Mouse (Mus musculus) kidney, embryonic 15.5 days (tissue): ENCODE results near the gene Plcd1. TPM values are rescaled to one million over a fixed set of nuclear protein-coding genes. Genes with fewer than 3 reads are reported as not detected.
A peak's percentile ranks its signal among the peaks of the same experiment; 100 is the strongest.

ENCODE experiments used
- ATAC-seq: fragments of 200-750 bp; cut with Nextera tagmentation; replicated peaks from 2 replicates; pipeline ENCODE4 v1.8.0; 2017; ENCODE audit warnings: moderate TSS enrichment; ENCODE audit not compliant: low FRiP score
- H3K27ac ChIP-seq: fragments of 300-500 bp; sonication (generic); 2 replicates; pipeline ENCODE4 v1.5.1; 2015; ENCODE audit warnings: mild to moderate bottlenecking, inconsistent platforms
- H3K27me3 ChIP-seq: fragments of 300-500 bp; sonication (generic); 2 replicates; pipeline ENCODE4 v1.6.1; 2015; ENCODE audit warnings: inconsistent platforms
- H3K36me3 ChIP-seq: fragments of 300-500 bp; sonication (generic); 2 replicates; pipeline ENCODE4 v1.6.1; 2015; ENCODE audit warnings: inconsistent platforms
- H3K4me1 ChIP-seq: fragments of 300-500 bp; sonication (generic); 2 replicates; pipeline ENCODE4 v1.6.1; 2015; ENCODE audit warnings: inconsistent platforms
- H3K4me2 ChIP-seq: fragments of 300-500 bp; sonication (generic); 2 replicates; pipeline ENCODE4 v1.6.1; 2015; ENCODE audit warnings: moderate library complexity, mild to moderate bottlenecking, inconsistent platforms
- H3K4me3 ChIP-seq: fragments of 300-500 bp; sonication (generic); replicated peaks from 2 replicates; pipeline ENCODE4 v1.5.1; 2015; ENCODE audit warnings: mild to moderate bottlenecking, inconsistent platforms
- H3K9ac ChIP-seq: fragments of 300-500 bp; sonication (generic); 2 replicates; pipeline ENCODE4 v1.6.1; 2015; ENCODE audit warnings: mild to moderate bottlenecking, inconsistent platforms
- H3K9me3 ChIP-seq: fragments of 300-500 bp; sonication (generic); replicated peaks from 2 replicates; pipeline ENCODE4 v1.6.1; 2016; ENCODE audit warnings: inconsistent platforms
- WGBS: fragments of 180-500 bp; shearing (Covaris S2); methylation state at CpG from one replicate; pipeline ENCODE4 v1.1.7; 2015; ENCODE audit warnings: mixed read lengths; 5-methylcytosine and 5-hydroxymethylcytosine counted together
- polyA plus RNA-seq: library from polyadenylated mRNA; unstranded; fragments of >200 nt; fragmentation: Nextera tagmentation; extraction: Ambion mirVana; gene quantifications from 2 replicates; pipeline ENCODE4 v1.2.1, GENCODE M21; 2015

The Plcd1 gene
- polyA plus RNA-seq, 1 experiment from 2014 or later: 20.1 TPM

DNA sequence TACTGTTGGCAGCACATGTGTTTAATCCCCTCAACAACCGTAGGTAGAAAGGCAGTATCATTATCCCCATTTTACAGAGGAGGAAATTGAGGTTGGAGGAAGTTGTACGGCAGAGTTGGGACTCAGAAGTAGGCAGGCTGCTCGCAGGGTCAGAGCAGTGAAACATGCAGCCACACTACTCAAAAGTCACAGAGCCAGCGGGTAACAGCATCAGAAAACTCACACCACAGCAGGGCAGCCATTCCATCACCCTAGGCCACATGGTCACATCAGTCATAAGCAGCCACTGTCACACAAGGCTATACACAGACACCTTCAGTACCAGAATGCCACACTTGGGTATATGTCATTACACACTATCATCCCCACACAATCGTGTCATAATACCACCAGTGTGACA is 6.0 kb downstream of the Plcd1 start:
- Histone ChIP-seq H3K27ac (peak overlapping the region; percentile 90; the same call in 1 of the 2 replicates), H3K9me3 (no peaks in the 10 kb centered on the region), H3K36me3 (no peaks in the 10 kb centered on the region), H3K27me3 (peaks cover 10% of the 10 kb centered on the region; the same call in 1 of the 2 replicates), H3K9ac (no peak overlapping the region), H3K4me1 (peaks cover 52% of the 10 kb centered on the region), H3K4me3 (peak overlapping the region; percentile 49; the same call in 1 of the 2 replicates), H3K4me2 (peak overlapping the region; percentile 65)
- 82% methylated on average over 5 of the region's 5 CpGs for WGBS
- no peak for ATAC-seq

DNA sequence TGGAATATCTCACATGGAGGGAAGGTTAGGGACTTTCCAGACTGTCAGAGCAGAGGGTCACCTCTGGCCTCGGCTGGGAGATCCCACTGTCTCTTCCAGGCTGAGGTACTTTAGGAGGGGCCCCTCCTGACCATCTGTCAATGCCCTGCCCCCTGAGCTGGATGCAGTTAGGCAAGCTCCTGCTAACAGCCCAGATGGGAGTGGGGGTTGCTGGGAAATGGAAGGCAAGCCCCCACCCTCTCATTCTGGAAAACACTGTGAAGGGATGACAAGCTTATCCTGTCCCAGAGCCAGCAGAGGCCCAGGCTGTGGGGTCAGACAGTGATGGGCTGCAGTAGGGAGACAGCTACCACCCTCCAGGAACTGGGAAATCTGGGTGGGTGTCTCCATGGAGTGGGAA is 6.9 kb downstream of the Plcd1 start:
- ATAC-seq: no peak

DNA sequence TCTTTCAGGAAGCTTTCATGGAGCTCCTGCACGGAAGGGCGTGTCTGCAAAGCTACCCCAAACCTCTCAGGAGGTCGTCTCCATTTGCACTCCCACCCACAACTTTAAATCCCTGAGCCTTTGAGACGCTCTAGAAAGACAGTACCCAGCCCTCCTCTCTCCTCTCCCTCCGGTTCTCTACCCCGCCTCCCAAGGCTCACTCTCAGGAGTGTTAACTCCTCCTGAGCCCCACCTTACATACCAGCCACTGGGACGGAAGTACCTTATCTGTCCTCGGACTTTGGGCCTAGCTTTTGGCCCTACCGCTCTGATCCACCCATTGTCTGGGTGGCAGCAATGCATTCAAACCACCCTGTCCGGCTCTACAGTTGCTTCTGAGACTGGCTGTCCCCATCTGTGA is 9.3 kb downstream of the Plcd1 start:
- ATAC-seq: no peak

More for the DNA sequence above, 6.9 kb downstream of the Plcd1 start:
- no peak overlapping the region for H3K9ac ChIP-seq
- no peaks in the 10 kb centered on the region for H3K36me3 ChIP-seq
- H3K27ac ChIP-seq: no peak overlapping the region
- H3K27me3 ChIP-seq: 0 out of 2 replicates have a peak, but pooled peaks cover 1% of the 10 kb centered on the region
- no peak overlapping the region for H3K4me3 ChIP-seq
- peaks cover 50% of the 10 kb centered on the region for H3K4me1 ChIP-seq
- 17% methylated on average over 1 of the region's 1 CpGs for WGBS
- H3K9me3 ChIP-seq: no peaks in the 10 kb centered on the region
- H3K4me2 ChIP-seq: no peak overlapping the region

GRCm38 (mm10) chr9:119082656-119083430 is 10.5 kb downstream of the Plcd1 start:
- Histone ChIP-seq H3K27me3 (no peaks in the 10 kb centered on the region), H3K9ac (no peak overlapping the region), H3K27ac (peak overlapping the region; percentile 67; the same call in 1 of the 2 replicates), H3K36me3 (peaks cover 18% of the 10 kb centered on the region), H3K4me2 (no peak overlapping the region), H3K4me3 (no peak overlapping the region), H3K9me3 (no peaks in the 10 kb centered on the region), H3K4me1 (peaks cover 45% of the 10 kb centered on the region)
- WGBS: 69% methylated on average over 7 of the region's 7 CpGs
- ATAC-seq: no peak

More for the DNA sequence above, 9.3 kb downstream of the Plcd1 start:
- Histone ChIP-seq H3K4me3 (no peak overlapping the region), H3K4me2 (no peak overlapping the region), H3K4me1 (peaks cover 52% of the 10 kb centered on the region), H3K27me3 (no peaks in the 10 kb centered on the region), H3K9me3 (no peaks in the 10 kb centered on the region), H3K36me3 (peaks cover 10% of the 10 kb centered on the region; the same call in 1 of the 2 replicates), H3K27ac (no peak overlapping the region), H3K9ac (no peak overlapping the region)
- WGBS: 82% methylated on average over 10 of the region's 10 CpGs

DNA sequence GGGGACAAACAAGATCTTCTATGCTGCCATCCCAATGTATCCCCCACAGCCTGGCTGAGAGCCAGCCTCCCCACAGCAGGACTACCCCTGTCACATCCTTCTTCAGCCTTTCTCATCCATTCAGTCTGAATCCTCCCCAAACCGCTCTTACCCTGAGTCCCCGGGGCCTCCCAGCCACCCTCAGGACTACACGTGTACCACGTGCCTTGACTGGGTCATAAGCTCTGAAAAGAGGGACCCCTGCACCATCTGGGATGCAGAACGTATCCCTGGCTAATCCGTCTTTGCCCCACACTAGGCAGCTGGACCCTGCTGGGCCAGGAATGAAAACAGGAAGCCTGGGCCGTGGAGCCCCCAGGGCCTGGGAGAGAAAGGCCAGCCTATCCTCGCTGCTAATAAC is 11.3 kb downstream of the Plcd1 start:
- H3K9me3 ChIP-seq: no peaks in the 10 kb centered on the region
- H3K4me2 ChIP-seq: no peak overlapping the region
- peaks cover 18% of the 10 kb centered on the region for H3K36me3 ChIP-seq
- peaks cover 37% of the 10 kb centered on the region for H3K4me1 ChIP-seq
- ATAC-seq: no peak; the same call in 1 of the 2 replicates
- peak overlapping the region; percentile 67 for H3K27ac ChIP-seq
- no peaks in the 10 kb centered on the region for H3K27me3 ChIP-seq
- H3K4me3 ChIP-seq: no peak overlapping the region
- H3K9ac ChIP-seq: no peak overlapping the region
- 30% methylated on average over 8 of the region's 8 CpGs for WGBS

DNA sequence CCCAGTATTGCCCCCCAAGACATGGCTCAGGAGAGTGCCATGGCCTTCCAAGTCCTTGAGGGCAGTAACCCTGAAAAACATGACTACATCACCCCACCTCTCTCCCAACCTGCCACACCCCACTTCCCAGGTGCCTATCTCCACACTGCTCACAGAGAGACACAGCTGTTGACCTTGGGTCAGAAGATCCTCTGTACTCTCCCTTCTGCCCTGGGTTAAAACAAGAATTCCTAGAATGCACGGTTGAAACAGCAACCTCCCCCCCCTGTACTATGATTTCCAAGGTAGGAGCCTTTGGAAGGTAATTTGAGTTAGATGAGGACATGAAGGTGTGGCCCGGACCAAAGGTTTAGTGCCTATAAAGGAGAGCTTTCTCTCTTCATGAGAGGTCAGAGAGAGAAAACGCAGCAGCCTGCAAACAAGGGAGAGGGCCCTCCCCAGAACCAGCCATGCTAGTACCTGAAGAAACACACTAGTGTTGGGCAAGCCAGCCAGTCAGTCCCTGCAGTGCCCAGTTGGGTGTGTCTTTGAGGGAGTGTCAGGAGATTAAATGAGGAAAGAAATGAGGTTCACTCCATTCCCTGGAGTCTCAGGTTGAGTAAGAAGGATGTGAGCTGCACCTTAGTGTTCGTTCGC is 13.1 kb downstream of the Plcd1 start:
- whole genome bisulfite sequencing: 66% methylated on average over 5 of the region's 5 CpGs
- Histone ChIP-seq H3K36me3 (peaks cover 28% of the 10 kb centered on the region), H3K27ac (no peak overlapping the region), H3K4me2 (no peak overlapping the region), H3K4me3 (no peak overlapping the region), H3K9me3 (no peaks in the 10 kb centered on the region), H3K27me3 (no peaks in the 10 kb centered on the region), H3K9ac (no peak overlapping the region), H3K4me1 (peaks cover 30% of the 10 kb centered on the region)
- no peak for ATAC-seq

DNA sequence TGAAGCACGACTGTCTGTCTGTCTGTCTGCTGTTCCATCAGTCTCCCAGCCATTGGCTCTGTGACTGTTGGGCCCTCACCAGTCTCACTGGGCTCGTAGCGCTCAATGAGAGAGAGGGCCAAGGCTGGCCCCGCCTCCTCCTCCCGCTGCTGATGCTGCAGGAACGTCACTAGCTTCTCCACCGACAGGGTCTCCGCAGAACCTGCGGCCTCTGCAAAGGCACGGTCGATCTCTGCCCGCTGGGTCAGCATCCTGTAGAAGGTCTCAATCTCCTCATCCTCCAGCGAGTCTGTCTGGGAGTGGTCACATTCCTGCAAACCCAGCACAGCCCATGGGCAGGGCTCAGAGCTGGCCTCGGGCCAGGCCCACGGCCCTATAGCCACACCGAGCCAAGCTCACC is 17.6 kb downstream of the Plcd1 start:
- no peak for ATAC-seq
- H3K4me1 ChIP-seq: peaks cover 20% of the 10 kb centered on the region
- no peak overlapping the region for H3K4me3 ChIP-seq
- H3K9ac ChIP-seq: no peak overlapping the region
- no peak overlapping the region for H3K4me2 ChIP-seq
- peaks cover 60% of the 10 kb centered on the region for H3K36me3 ChIP-seq
- no peaks in the 10 kb centered on the region for H3K27me3 ChIP-seq
- no peak overlapping the region for H3K27ac ChIP-seq
- 73% methylated on average over 16 of the region's 16 CpGs for WGBS
- no peaks in the 10 kb centered on the region for H3K9me3 ChIP-seq

DNA sequence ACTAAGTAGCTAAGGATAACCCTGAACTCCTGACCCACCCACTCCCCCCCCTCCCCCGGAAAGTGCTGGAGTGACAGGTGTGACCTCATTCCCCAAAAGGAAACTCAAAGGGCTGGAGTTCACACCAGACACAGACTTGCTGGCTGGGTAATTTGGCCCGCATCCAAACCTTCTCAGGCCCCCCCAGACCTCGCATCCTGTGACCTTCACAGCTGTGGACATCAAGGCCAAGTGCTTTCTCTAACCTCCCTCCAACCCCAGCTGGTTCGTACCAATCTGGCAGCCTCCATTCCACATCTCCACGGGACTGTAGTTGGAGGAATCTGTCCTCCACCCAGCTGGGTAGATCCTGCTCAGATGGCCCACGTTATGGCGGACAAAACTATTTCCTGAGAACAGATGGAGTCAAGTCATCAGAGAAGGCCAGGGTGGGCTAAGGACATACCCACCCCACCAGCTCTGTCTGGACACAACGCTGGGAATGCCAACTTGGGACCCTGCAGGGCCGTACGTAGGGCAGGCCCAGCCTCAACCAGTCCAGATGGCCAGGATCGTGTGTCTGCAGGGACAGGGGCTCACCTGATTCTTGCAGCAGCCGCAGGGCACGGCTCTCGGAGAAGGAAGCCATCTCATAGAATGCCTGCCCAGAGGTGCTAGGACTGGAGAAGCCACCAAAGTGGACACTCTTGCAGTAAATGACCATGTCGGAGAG is 20.0 kb downstream of the Plcd1 start:
- Histone ChIP-seq H3K9ac (no peak overlapping the region), H3K27ac (no peak overlapping the region), H3K4me1 (peaks cover 12% of the 10 kb centered on the region; the same call in 1 of the 2 replicates), H3K9me3 (no peaks in the 10 kb centered on the region), H3K4me2 (no peak overlapping the region), H3K27me3 (no peaks in the 10 kb centered on the region), H3K36me3 (peaks cover 46% of the 10 kb centered on the region), H3K4me3 (no peak overlapping the region)
- 67% methylated on average over 15 of the region's 15 CpGs for WGBS
- ATAC-seq: no peak

DNA sequence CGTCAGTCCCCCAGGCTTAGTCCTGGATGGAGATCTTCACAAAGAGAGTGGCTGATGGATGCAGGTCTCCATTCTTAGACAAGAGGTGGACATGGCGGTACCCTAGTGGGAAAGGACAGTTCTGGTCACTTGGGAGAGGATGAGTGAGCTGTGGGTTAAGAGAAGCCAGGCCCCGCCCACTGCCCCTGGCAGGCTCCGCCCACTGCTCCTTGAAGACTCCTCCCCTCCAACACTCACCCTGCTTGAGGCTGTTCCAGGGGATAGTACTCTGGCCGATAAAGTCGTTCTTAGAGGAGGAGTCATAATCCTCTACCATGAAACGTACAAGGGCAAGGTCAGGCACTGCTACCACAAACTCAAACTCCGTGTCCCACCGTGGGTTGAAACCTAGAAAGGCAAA is 21.5 kb downstream of the Plcd1 start:
- H3K27ac ChIP-seq: no peak overlapping the region
- 84% methylated on average over 9 of the region's 9 CpGs for WGBS
- no peak overlapping the region for H3K4me3 ChIP-seq
- no peak overlapping the region for H3K9ac ChIP-seq
- H3K27me3 ChIP-seq: no peaks in the 10 kb centered on the region
- H3K4me2 ChIP-seq: no peak overlapping the region
- no peak for ATAC-seq
- H3K9me3 ChIP-seq: no peaks in the 10 kb centered on the region
- H3K36me3 ChIP-seq: peaks cover 44% of the 10 kb centered on the region
- peaks cover 19% of the 10 kb centered on the region for H3K4me1 ChIP-seq

DNA sequence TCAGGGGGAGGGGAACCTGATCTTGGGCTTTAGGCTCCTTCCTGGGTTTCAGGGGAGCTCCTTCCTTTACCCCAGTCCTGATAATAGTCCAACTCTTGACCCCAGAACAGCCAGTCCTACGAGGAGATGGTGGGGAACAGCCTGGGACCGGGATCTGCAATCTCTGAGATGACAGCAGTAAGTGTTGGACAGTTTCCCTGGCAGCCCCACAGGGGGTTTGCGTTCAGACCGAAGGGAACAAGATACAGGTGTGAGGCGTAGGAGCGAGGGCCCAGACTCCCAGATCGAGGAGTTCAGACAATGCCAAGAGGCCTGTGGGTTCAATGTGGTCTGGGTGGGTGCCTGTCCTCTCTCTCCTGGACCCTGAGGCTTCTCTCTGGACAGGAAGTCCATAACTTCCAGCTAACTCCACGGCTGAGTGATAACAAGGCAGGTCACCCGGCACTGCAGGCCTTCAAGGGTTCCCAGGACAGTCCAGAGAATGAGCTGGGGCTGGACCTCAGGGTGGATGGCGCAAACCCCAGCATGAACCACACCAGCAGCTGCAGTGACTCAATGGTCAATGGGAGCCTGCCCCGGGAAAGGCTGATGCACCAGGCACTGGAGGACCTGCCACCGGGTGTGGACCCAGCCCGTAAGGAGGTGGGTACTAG is 23.0 kb downstream of the Plcd1 start:
- no peak overlapping the region for H3K4me3 ChIP-seq
- H3K36me3 ChIP-seq: peaks cover 35% of the 10 kb centered on the region
- H3K27ac ChIP-seq: no peak overlapping the region
- H3K27me3 ChIP-seq: no peaks in the 10 kb centered on the region
- WGBS: 75% methylated on average over 13 of the region's 13 CpGs
- H3K9ac ChIP-seq: no peak overlapping the region
- ATAC-seq: no peak
- no peak overlapping the region for H3K4me2 ChIP-seq
- peaks cover 16% of the 10 kb centered on the region for H3K4me1 ChIP-seq
- no peaks in the 10 kb centered on the region for H3K9me3 ChIP-seq

GRCm38 (mm10) chr9:119068266-119068665 is 25.0 kb downstream of the Plcd1 start:
- Histone ChIP-seq H3K4me1 (peaks cover 27% of the 10 kb centered on the region), H3K4me3 (no peak overlapping the region), H3K36me3 (peaks cover 19% of the 10 kb centered on the region), H3K4me2 (no peak overlapping the region), H3K9me3 (no peaks in the 10 kb centered on the region), H3K27ac (no peak overlapping the region), H3K27me3 (no peaks in the 10 kb centered on the region), H3K9ac (no peak overlapping the region)
- ATAC-seq: no peak
- 84% methylated on average over 11 of the region's 11 CpGs for WGBS
